Mouse (Mus musculus): Measurements from ENCODE around the gene Skp2. TPM values are rescaled to one million over a fixed set of nuclear protein-coding genes. Genes with fewer than 3 reads are reported as not detected.

The Skp2 gene
- total and polyA plus RNA-seq, 2 experiments from 2014 or later, result 1.5 to 5.1 TPM

DNA sequence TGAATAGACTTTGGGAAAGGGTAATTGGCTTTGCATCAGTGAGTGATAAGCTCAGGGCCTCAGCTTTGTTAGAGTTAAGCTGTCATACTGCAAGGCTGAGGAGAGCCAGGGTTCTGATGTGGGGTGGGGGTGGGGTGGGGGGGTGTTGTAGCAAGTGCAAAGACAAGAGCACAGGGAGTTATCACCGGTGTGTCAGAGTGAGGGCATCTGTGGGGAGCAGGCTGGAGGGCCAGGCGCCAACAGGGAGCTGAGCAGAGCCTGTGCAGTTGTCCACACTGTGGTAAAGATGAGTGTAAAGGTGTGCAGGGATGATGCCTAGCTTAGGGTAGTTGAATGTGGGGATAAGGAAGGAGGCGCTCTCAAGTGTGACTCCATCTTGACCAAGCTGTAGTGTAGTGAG lies 73.9 kb downstream of the Skp2 start:
- DNase-seq (ENCODE audit: low spot score) (no peak), ATAC-seq (ENCODE audit: insufficient read depth, low read depth) (no peak)
- Histone ChIP-seq H3K27me3 (ENCODE audit: control insufficient read depth, insufficient read depth, low read length) (no peaks in the 10 kb centered on the region), H3K9ac (replicated peaks; ENCODE audit: low read depth, low read length) (no peak overlapping the region), H3K4me2 (ENCODE audit: low read depth, low read length) (no peak overlapping the region), H3K9me3 (replicated peaks; ENCODE audit: control insufficient read depth, low read length) (no peaks in the 10 kb centered on the region), H3K4me3 (ENCODE audit: low read depth, low read length) (no peak overlapping the region), H3K36me3 (replicated peaks; ENCODE audit: control insufficient read depth, insufficient read depth, low read length) (0 out of 2 replicates have a peak, but pooled peaks cover 3% of the 10 kb centered on the region), H3K27ac (ENCODE audit: low read depth) (0 out of 2 replicates have a peak overlapping the region, but pooled peaks have one; percentile 49), H3K4me1 (ENCODE audit: control insufficient read depth, insufficient read depth) (peaks cover 47% of the 10 kb centered on the region)
- WGBS, result 42% methylated on average over 3 of the region's 3 CpGs
- no peak for TF ChIP-seq EP300 (IDR thresholded peaks at IDR 0.05; ENCODE audit: low read depth)
- TF ChIP-seq CTCF (IDR thresholded peaks at IDR 0.05; ENCODE audit: low read depth), result no peak

DNA sequence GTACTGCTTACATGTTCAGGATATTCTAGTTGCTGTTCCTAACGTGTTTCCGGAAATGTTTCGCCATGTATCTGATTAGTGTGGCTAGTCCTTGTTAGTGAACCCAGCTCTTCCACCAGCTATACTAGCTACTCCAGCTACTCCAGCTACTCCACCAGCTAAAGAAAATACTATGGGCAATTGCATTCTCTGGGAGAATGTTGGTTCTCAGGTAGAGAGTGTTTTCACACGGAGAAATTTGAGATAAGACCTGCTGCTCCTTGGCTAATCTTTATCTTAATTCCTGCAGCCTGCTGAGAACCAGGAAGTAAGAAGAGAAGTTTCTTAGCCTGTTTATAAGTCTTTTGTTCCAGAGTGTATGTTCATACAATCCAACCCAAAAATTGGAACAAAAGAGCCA lies 75.0 kb downstream of the Skp2 start:
- Histone ChIP-seq H3K4me2 (ENCODE audit: low read depth, low read length) (no peak overlapping the region), H3K9me3 (replicated peaks; ENCODE audit: control insufficient read depth, low read length) (no peaks in the 10 kb centered on the region), H3K4me1 (ENCODE audit: control insufficient read depth, insufficient read depth) (peaks cover 57% of the 10 kb centered on the region), H3K36me3 (replicated peaks; ENCODE audit: control insufficient read depth, insufficient read depth, low read length) (0 out of 2 replicates have a peak, but pooled peaks cover 3% of the 10 kb centered on the region), H3K4me3 (ENCODE audit: low read depth, low read length) (no peak overlapping the region), H3K27ac (ENCODE audit: low read depth) (peak overlapping the region; percentile 15), H3K27me3 (ENCODE audit: control insufficient read depth, insufficient read depth, low read length) (no peaks in the 10 kb centered on the region), H3K9ac (replicated peaks; ENCODE audit: low read depth, low read length) (no peak overlapping the region)
- WGBS, result 23% methylated on average over 4 of the region's 4 CpGs
- DNase-seq (ENCODE audit: low spot score) (no peak), ATAC-seq (ENCODE audit: insufficient read depth, low read depth) (no peak)
- TF ChIP-seq CTCF (IDR thresholded peaks at IDR 0.05; ENCODE audit: low read depth) (no peak), EP300 (IDR thresholded peaks at IDR 0.05; ENCODE audit: low read depth) (no peak)

DNA sequence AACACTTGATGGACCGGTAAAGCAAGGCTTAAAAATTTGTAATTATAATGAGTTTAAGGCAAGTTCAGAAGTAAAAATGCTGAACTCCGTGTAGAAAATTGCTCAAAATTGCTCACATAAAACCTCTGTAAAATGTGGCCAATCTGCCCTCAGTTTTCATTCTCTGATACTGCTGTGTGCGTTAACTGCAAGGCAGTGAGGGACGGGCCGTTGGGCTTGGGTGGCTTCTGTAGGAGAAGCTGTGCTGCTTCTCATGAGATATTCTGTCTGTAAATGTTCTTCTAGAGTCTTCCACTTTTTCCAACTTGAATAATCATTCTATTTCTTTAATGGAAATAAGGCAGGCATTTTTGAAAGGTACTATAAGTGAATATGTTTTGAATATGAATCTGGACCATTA lies 75.6 kb downstream of the Skp2 start:
- Histone ChIP-seq H3K27ac (ENCODE audit: low read depth) (peak overlapping the region; percentile 95), H3K4me2 (ENCODE audit: low read depth, low read length) (no peak overlapping the region), H3K36me3 (replicated peaks; ENCODE audit: control insufficient read depth, insufficient read depth, low read length) (0 out of 2 replicates have a peak, but pooled peaks cover 3% of the 10 kb centered on the region), H3K9me3 (replicated peaks; ENCODE audit: control insufficient read depth, low read length) (no peaks in the 10 kb centered on the region), H3K27me3 (ENCODE audit: control insufficient read depth, insufficient read depth, low read length) (no peaks in the 10 kb centered on the region), H3K4me3 (ENCODE audit: low read depth, low read length) (no peak overlapping the region), H3K4me1 (ENCODE audit: control insufficient read depth, insufficient read depth) (peaks cover 61% of the 10 kb centered on the region), H3K9ac (replicated peaks; ENCODE audit: low read depth, low read length) (no peak overlapping the region)
- WGBS, result 45% methylated on average over 5 of the region's 5 CpGs
- ATAC-seq (ENCODE audit: insufficient read depth, low read depth), result no peak
- no peak for DNase-seq (ENCODE audit: low spot score)
- TF ChIP-seq EP300 (IDR thresholded peaks at IDR 0.05; ENCODE audit: low read depth), result no peak
- TF ChIP-seq CTCF (IDR thresholded peaks at IDR 0.05; ENCODE audit: low read depth), result no peak

DNA sequence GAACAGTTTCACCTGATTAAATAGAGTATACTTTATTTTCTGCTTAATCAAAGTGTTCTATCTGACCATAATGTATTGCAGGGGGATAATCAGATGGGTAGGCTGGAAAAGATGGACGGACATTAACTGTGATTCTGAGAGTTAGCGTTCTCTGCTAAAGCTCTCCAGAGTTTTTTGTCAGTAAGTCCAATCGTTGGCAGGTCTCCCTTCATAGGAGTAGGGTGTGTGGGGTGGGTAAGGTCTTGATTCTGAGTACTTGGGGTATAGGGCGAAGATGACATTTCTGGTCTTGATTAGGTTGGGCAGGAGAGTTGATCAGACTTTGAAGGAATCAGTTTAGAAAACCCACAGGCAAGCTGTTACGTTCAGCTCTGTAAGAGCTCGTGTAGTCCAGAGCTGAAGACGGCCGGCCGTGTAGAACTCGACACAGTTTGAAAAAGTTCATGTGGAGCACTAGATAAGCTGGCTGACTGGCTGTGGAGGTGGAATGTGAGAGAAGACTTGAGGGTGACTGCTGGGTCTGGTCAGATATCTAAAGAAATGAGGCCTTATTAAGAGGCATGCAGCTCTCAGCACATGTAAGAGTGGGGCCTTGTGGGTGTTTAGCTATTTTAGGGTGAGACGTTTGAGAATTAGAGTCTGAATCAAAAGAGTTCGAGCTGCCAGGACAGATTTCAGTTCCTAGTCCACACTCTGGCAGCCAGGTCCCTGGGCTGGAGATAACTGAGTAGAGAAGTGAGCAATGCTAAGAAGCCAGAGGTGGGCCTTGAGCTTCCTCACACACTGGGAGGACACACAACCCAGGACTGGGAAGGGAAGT lies 76.5 kb downstream of the Skp2 start:
- Histone ChIP-seq H3K9me3 (replicated peaks; ENCODE audit: control insufficient read depth, low read length) (no peaks in the 10 kb centered on the region), H3K27me3 (ENCODE audit: control insufficient read depth, insufficient read depth, low read length) (no peaks in the 10 kb centered on the region), H3K4me2 (ENCODE audit: low read depth, low read length) (peak overlapping the region; percentile 47), H3K9ac (replicated peaks; ENCODE audit: low read depth, low read length) (peak overlapping the region; percentile 38), H3K4me1 (ENCODE audit: control insufficient read depth, insufficient read depth) (peaks cover 70% of the 10 kb centered on the region), H3K27ac (ENCODE audit: low read depth) (peak overlapping the region; percentile 95), H3K4me3 (ENCODE audit: low read depth, low read length) (no peak overlapping the region), H3K36me3 (replicated peaks; ENCODE audit: control insufficient read depth, insufficient read depth, low read length) (no peaks in the 10 kb centered on the region)
- DNase-seq (ENCODE audit: low spot score), result peak; percentile 67
- TF ChIP-seq EP300 (IDR thresholded peaks at IDR 0.05; ENCODE audit: low read depth) (no peak), CTCF (IDR thresholded peaks at IDR 0.05; ENCODE audit: low read depth) (no peak)
- 22% methylated on average over 12 of the region's 12 CpGs for WGBS
- ATAC-seq (ENCODE audit: insufficient read depth, low read depth), result peak; percentile 69

DNA sequence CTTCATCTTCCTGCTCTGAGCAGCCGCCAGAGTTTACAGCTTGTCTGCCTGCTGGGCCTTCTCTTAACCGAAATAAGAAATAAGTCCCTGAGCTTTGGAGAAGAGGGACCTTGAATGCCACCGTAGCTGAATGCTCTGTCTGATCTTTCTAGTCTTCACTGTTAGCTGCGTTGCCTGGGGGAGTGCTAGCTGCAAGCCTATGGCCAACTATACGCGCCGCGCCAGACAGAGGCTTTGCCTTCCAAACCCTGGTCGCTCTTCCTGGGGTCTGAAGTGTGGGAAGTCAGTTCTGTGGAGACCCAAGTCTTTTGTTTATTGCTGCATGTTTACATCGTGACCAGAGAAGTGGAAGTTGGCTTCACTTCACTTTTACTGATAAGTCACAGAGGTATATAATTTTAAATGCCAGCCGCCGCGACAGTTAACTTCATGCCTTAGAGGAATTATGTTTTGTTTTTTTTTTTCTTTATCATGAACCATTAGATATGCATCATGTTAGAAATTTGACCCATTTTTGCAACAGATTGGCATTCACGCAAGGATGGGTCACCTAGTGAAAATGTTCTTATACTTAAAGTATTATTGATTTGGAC lies 79.5 kb downstream of the Skp2 start:
- no peak for ATAC-seq (ENCODE audit: insufficient read depth, low read depth)
- Histone ChIP-seq H3K36me3 (replicated peaks; ENCODE audit: control insufficient read depth, insufficient read depth, low read length) (no peaks in the 10 kb centered on the region), H3K27ac (ENCODE audit: low read depth) (peak overlapping the region; percentile 96), H3K9ac (replicated peaks; ENCODE audit: low read depth, low read length) (peak overlapping the region; percentile 37; the same call in 1 of the 2 replicates), H3K9me3 (replicated peaks; ENCODE audit: control insufficient read depth, low read length) (no peaks in the 10 kb centered on the region), H3K4me3 (ENCODE audit: low read depth, low read length) (no peak overlapping the region), H3K4me1 (ENCODE audit: control insufficient read depth, insufficient read depth) (peaks cover 64% of the 10 kb centered on the region), H3K4me2 (ENCODE audit: low read depth, low read length) (peak overlapping the region; percentile 90), H3K27me3 (ENCODE audit: control insufficient read depth, insufficient read depth, low read length) (no peaks in the 10 kb centered on the region)
- TF ChIP-seq CTCF (IDR thresholded peaks at IDR 0.05; ENCODE audit: low read depth), result no peak
- no peak for TF ChIP-seq EP300 (IDR thresholded peaks at IDR 0.05; ENCODE audit: low read depth)
- DNase-seq (ENCODE audit: low spot score), result no peak
- 35% methylated on average over 14 of the region's 14 CpGs for WGBS
